Mouse (Mus musculus) megakaryocyte-erythroid progenitor cell, adult 5-6 weeks (primary cell): Measurements from ENCODE around the gene Rsad1. TPM values are rescaled to one million over a fixed set of nuclear protein-coding genes. Genes with fewer than 3 reads are reported as not detected.
A peak's percentile ranks its signal among the peaks of the same experiment; 100 is the strongest.

ENCODE experiments used
- ATAC-seq: replicated peaks from 2 replicates; pipeline ENCODE4 v1.8.0; 2016; ENCODE audit warnings: mild to moderate bottlenecking, inconsistent platforms; ENCODE audit not compliant: severe bottlenecking, poor library complexity, low FRiP score, low TSS enrichment
- total RNA-seq, 2 experiments: library from RNA; stranded (forward) in 1 of 2; stranded (reverse) in 1 of 2; fragments of 200-1000, 215-1000 nt in 1 of 2; fragments of >200 nt in 1 of 2; fragmentation: Nextera tagmentation in 1 of 2; gene quantifications; 2 replicates each; pipeline ENCODE4 v1.2.3; 2014 to 2017

Rsad1 gene
- 7.4 and 11.2 TPM in 2 replicates for total RNA-seq (2014; fragmentation: Nextera tagmentation)
- total RNA-seq (2017): 6.8 and 8.6 TPM in 2 replicates

- peak; percentile 89 for ATAC-seq
Observed at GRCm38 (mm10) chr11:94548888-94549690, at the start of gene Rsad1. Gene Rsad1, minus strand, starts transcription at chr11:94549255.

GRCm38 (mm10) chr11:94598437-94599120, 49.5 kb upstream of the Rsad1 start:
- ATAC-seq: no peak

GRCm38 (mm10) chr11:94597319-94597718, 48.3 kb upstream of the Rsad1 start:
- no peak for ATAC-seq

- ATAC-seq: peak; percentile 83
Observed at GRCm38 (mm10) chr11:94596311-94596852, 47.3 kb upstream of the Rsad1 start.

- no peak for ATAC-seq
Observed at GRCm38 (mm10) chr11:94587511-94587910, 38.5 kb upstream of the Rsad1 start.

- ATAC-seq: no peak
Observed at GRCm38 (mm10) chr11:94585091-94585490, 36.0 kb upstream of the Rsad1 start.

GRCm38 (mm10) chr11:94580111-94580740, 31.2 kb upstream of the Rsad1 start:
- no peak for ATAC-seq

- no peak for ATAC-seq
Observed at GRCm38 (mm10) chr11:94576361-94576760, 27.3 kb upstream of the Rsad1 start.

GRCm38 (mm10) chr11:94575036-94575435, 26.0 kb upstream of the Rsad1 start:
- ATAC-seq: no peak

GRCm38 (mm10) chr11:94574560-94574959, 25.5 kb upstream of the Rsad1 start:
- ATAC-seq: no peak

GRCm38 (mm10) chr11:94571850-94572249, 22.8 kb upstream of the Rsad1 start:
- ATAC-seq: peak; percentile 32; the same call in 1 of the 2 replicates

GRCm38 (mm10) chr11:94570612-94571011, 21.6 kb upstream of the Rsad1 start:
- no peak for ATAC-seq

GRCm38 (mm10) chr11:94567326-94567725, 18.3 kb upstream of the Rsad1 start:
- ATAC-seq: no peak

- ATAC-seq: no peak
Observed at GRCm38 (mm10) chr11:94566534-94566933, 17.5 kb upstream of the Rsad1 start.

GRCm38 (mm10) chr11:94565151-94565479, 16.1 kb upstream of the Rsad1 start:
- ATAC-seq: no peak

GRCm38 (mm10) chr11:94564437-94565150, 15.5 kb upstream of the Rsad1 start, which contains the start of gene Chad:
Gene Chad, plus strand, starts transcription at chr11:94565047.
- ATAC-seq: peak; percentile 75

- peak; percentile 40 for ATAC-seq
Observed at GRCm38 (mm10) chr11:94563821-94564220, 14.8 kb upstream of the Rsad1 start.

GRCm38 (mm10) chr11:94563383-94563782, 14.3 kb upstream of the Rsad1 start:
- no peak for ATAC-seq

- ATAC-seq: no peak
Observed at GRCm38 (mm10) chr11:94558226-94558625, 9.2 kb upstream of the Rsad1 start.

GRCm38 (mm10) chr11:94550442-94550744, 1.3 kb upstream of the Rsad1 start:
- ATAC-seq: no peak
